Mouse (Mus musculus): ENCODE data around the gene Gm43517.

- TF ChIP-seq POLR2A (IDR thresholded peaks at IDR 0.05; ENCODE audit: low read depth, low read length): no peak
- TF ChIP-seq MAZ (IDR thresholded peaks at IDR 0.05; ENCODE audit: low read depth, low read length): no peak
- TF ChIP-seq EP300 (IDR thresholded peaks at IDR 0.05; ENCODE audit: low read length): no peak
- TF ChIP-seq SMC3 (IDR thresholded peaks at IDR 0.05; ENCODE audit: low read depth, low read length): no peak
- no peak for TF ChIP-seq CTCF (conservative IDR thresholded peaks at IDR 0.05 in 1 of 2, IDR thresholded peaks at IDR 0.05 in 1 of 2; ENCODE audit: low read depth in 2 of 2, low read length in 2 of 2)
- no peak for TF ChIP-seq E2F4 (IDR thresholded peaks at IDR 0.05; ENCODE audit: insufficient replicate concordance, low read depth, low read length)
- no peak for TF ChIP-seq MAX (IDR thresholded peaks at IDR 0.05; ENCODE audit: low read length)
- TF ChIP-seq NELFE (IDR thresholded peaks at IDR 0.05; ENCODE audit: low read depth, low read length): no peak
- no peak for TF ChIP-seq CHD1 (IDR thresholded peaks at IDR 0.05; ENCODE audit: low read depth, low read length)
- TF ChIP-seq MYC (IDR thresholded peaks at IDR 0.05; ENCODE audit: low read depth, low read length): no peak
- no peak for TF ChIP-seq ZC3H11A (IDR thresholded peaks at IDR 0.05; ENCODE audit: low read depth, low read length)
These were observed 637 bp downstream of the Gm43517 start for GRCm38 (mm10) chr12:49385631-49385990.

All from CH12.LX (cell line).